9 mouse cellular contexts compared by ENCODE assay signal in genomic region chr2:85038336-85038735, GRCm38 (mm10). TPM values are rescaled to one million over a fixed set of nuclear protein-coding genes. Genes with fewer than 3 reads are reported as not detected.
DNase-seq lines count a peak whose midpoint lies in the region; ATAC-seq lines count a peak whose summit lies in the region.
"Had no signal": no experiment of that assay in that cellular context is flagged by ENCODE, and none has a peak within 500 bp of the region (broad histone marks: within the 10 kb centered on the region; RNA-seq: fewer than 3 reads in every experiment).

No protein-coding gene starts in this region.

- intact Hi-C loops in heart, postnatal 36 days (cut with DNase I): no loop called here
- intact Hi-C loops in left cerebral cortex, postnatal 10 days (cut with DNase I): no loop called here

- peaks cover 3 to 13% of the 10 kb centered on the region in 2 experiments for H3K4me1 ChIP-seq in heart, embryonic 14.5 days (ENCODE audit: control insufficient read depth in 2 of 2, insufficient read depth in 2 of 2, low read length in 2 of 2)
- H3K4me1 ChIP-seq in hindbrain, embryonic 11.5 days (replicated peaks; ENCODE audit: control insufficient read depth, insufficient read depth, low read length): 0 out of 2 replicates have a peak, but pooled peaks cover 2% of the 10 kb centered on the region
- peaks cover 18% of the 10 kb centered on the region for H3K4me1 ChIP-seq in midbrain, embryonic 12.5 days

- H3K27me3 ChIP-seq in heart, embryonic 14.5 days (ENCODE audit: control insufficient read depth, insufficient read depth, low read length): 0 out of 2 replicates have a peak, but pooled peaks cover 5% of the 10 kb centered on the region
- no peaks in the 10 kb centered on the region for H3K27me3 ChIP-seq in hindbrain, embryonic 11.5 days (ENCODE audit: control insufficient read depth, insufficient read depth, low read length)
- no peaks in the 10 kb centered on the region; the same call in 1 of the 2 replicates for H3K27me3 ChIP-seq in midbrain, embryonic 12.5 days

- peak overlapping the region; percentile 93 for H3K9ac ChIP-seq in heart, embryonic 14.5 days (ENCODE audit: low read length)
- peak overlapping the region; percentile 96 for H3K9ac ChIP-seq in hindbrain, embryonic 11.5 days (ENCODE audit: low read depth, low read length)
- peak overlapping the region; percentile 92 for H3K9ac ChIP-seq in midbrain, embryonic 12.5 days (replicated peaks)

- H3K4me3 ChIP-seq in heart, embryonic 14.5 days (ENCODE audit: control insufficient read depth in 1 of 2, insufficient read depth in 1 of 2, low read depth in 1 of 2, low read length in 2 of 2): peak overlapping the region; percentile 76 to 83; a peak in 3 of 4 replicates
- H3K4me3 ChIP-seq in hindbrain, embryonic 11.5 days (ENCODE audit: low read depth, low read length): peak overlapping the region; percentile 73
- peak overlapping the region; percentile 79 for H3K4me3 ChIP-seq in midbrain, embryonic 12.5 days

- H3K27ac ChIP-seq in heart, embryonic 14.5 days (replicated peaks in 1 of 2; ENCODE audit: control insufficient read depth in 1 of 2, insufficient read depth in 1 of 2, low read depth in 2 of 2, low read length in 2 of 2): no peak overlapping the region
- H3K27ac ChIP-seq in hindbrain, embryonic 11.5 days (ENCODE audit: low read depth, low read length): no peak overlapping the region
- no peak overlapping the region for H3K27ac ChIP-seq in midbrain, embryonic 12.5 days (replicated peaks)

- H3K36me3 ChIP-seq in heart, embryonic 14.5 days (ENCODE audit: control insufficient read depth, insufficient read depth, low read length): peaks cover 53% of the 10 kb centered on the region
- H3K36me3 ChIP-seq in hindbrain, embryonic 11.5 days (ENCODE audit: control insufficient read depth, insufficient read depth, low read length): peaks cover 30% of the 10 kb centered on the region
- peaks cover 47% of the 10 kb centered on the region for H3K36me3 ChIP-seq in midbrain, embryonic 12.5 days

- no peak for ATAC-seq in heart, embryonic 14.5 days (ENCODE audit: insufficient number of reproducible peaks, insufficient read depth, low FRiP score, low read depth)
- ATAC-seq in hindbrain, embryonic 11.5 days (ENCODE audit: low FRiP score): no peak
- no peak for ATAC-seq in midbrain, embryonic 12.5 days (ENCODE audit: low FRiP score, low read depth)

- WGBS in heart, embryonic 14.5 days: 82% methylated on average over 13 of the region's 13 CpGs
- 87% methylated on average over 13 of the region's 13 CpGs for WGBS in hindbrain, embryonic 11.5 days
- 80% methylated on average over 13 of the region's 13 CpGs for WGBS in midbrain, embryonic 12.5 days

- H3K4me2 ChIP-seq in heart, embryonic 14.5 days (ENCODE audit: low read length): peak overlapping the region; percentile 89
- peak overlapping the region; percentile 81 for H3K4me2 ChIP-seq in hindbrain, embryonic 11.5 days (replicated peaks; ENCODE audit: low read depth, low read length)
- peak overlapping the region; percentile 77 for H3K4me2 ChIP-seq in midbrain, embryonic 12.5 days (replicated peaks)

- DNase-seq in heart, postnatal 36 days: no peak
- peak; percentile 23 for DNase-seq in MN1 (ENCODE audit: low spot score)
- no peak for DNase-seq in hindbrain, embryonic 11.5 days (ENCODE audit: low spot score)
- DNase-seq in adrenal gland, postnatal 10 days: no peak
- DNase-seq in left cerebral cortex, adult 9 months (ENCODE audit: low spot score in 2 of 2): no peak
- DNase-seq in left cerebral cortex, postnatal 10 days (ENCODE audit: extremely low spot score in 1 of 2, low spot score in 2 of 2): no peak

- H3K9me3 ChIP-seq in heart, embryonic 14.5 days (ENCODE audit: control insufficient read depth, low read length): no peaks in the 10 kb centered on the region
- no peaks in the 10 kb centered on the region for H3K9me3 ChIP-seq in hindbrain, embryonic 11.5 days (ENCODE audit: control insufficient read depth, low read length)
- H3K9me3 ChIP-seq in midbrain, embryonic 12.5 days: no peaks in the 10 kb centered on the region

RNA-seq across cellular contexts. Expression of gene P2rx3, which starts 1.1 kb away (rescaled TPM):
- polyA plus RNA-seq in heart, embryonic 14.5 days (2014; fragmentation: Nextera tagmentation; extraction: Ambion mirVana): 0.69 TPM in 1 of 2 replicates, not detected in the other
- total RNA-seq in heart, postnatal 36 days (2021): under 1 TPM; 0.31 to 0.60 TPM
- 7.1 and 11.0 TPM in 2 replicates for polyA plus RNA-seq in hindbrain, embryonic 11.5 days (2014; fragmentation: Nextera tagmentation; extraction: Ambion mirVana)
- 3.2 and 4.1 TPM in 2 replicates for polyA plus RNA-seq in midbrain, embryonic 12.5 days (2016; fragmentation: Nextera tagmentation; extraction: Ambion mirVana)
- 1 to 10 TPM in 1 of 2 experiments, under 1 TPM in 1; 0.66 to 1.0 TPM for total RNA-seq in adrenal gland, postnatal 10 days (2021)
- total RNA-seq in left cerebral cortex, postnatal 10 days (2021): 1 to 10 TPM; 1.9 to 2.2 TPM
- total RNA-seq: neutrophil, adult 5-6 weeks had no signal

RNA-seq across cellular contexts. Expression of gene Ssrp1, which starts 1.3 kb away (rescaled TPM):
- polyA plus RNA-seq in heart, embryonic 14.5 days (2014; fragmentation: Nextera tagmentation; extraction: Ambion mirVana): 124 and 130 TPM in 2 replicates
- total RNA-seq in heart, postnatal 36 days (2021): 10 to 100 TPM; 40.6 to 41.6 TPM
- 306 and 340 TPM in 2 replicates for polyA plus RNA-seq in hindbrain, embryonic 11.5 days (2014; fragmentation: Nextera tagmentation; extraction: Ambion mirVana)
- polyA plus RNA-seq in midbrain, embryonic 12.5 days (2016; fragmentation: Nextera tagmentation; extraction: Ambion mirVana): 261 and 262 TPM in 2 replicates
- 100 to 1,000 TPM; 111 to 125 TPM for total RNA-seq in adrenal gland, postnatal 10 days (2021)
- 100 to 1,000 TPM; 101 to 105 TPM for total RNA-seq in left cerebral cortex, postnatal 10 days (2021)

RNA-seq across cellular contexts. Expression of gene Tnks1bp1, which starts 9.5 kb away (rescaled TPM):
- 7.3 and 7.7 TPM in 2 replicates for polyA plus RNA-seq in heart, embryonic 14.5 days (2014; fragmentation: Nextera tagmentation; extraction: Ambion mirVana)
- total RNA-seq in heart, postnatal 36 days (2021): 10 to 100 TPM; 61.9 to 65.9 TPM
- 10.4 and 11.8 TPM in 2 replicates for polyA plus RNA-seq in hindbrain, embryonic 11.5 days (2014; fragmentation: Nextera tagmentation; extraction: Ambion mirVana)
- polyA plus RNA-seq in midbrain, embryonic 12.5 days (2016; fragmentation: Nextera tagmentation; extraction: Ambion mirVana): 40.3 and 48.0 TPM in 2 replicates
- total RNA-seq in adrenal gland, postnatal 10 days (2021): 100 to 1,000 TPM; 102 to 111 TPM
- 10 to 100 TPM; 77.8 to 88.7 TPM for total RNA-seq in left cerebral cortex, postnatal 10 days (2021)

RNA-seq across cellular contexts. Expression of gene Prg3, which starts 50.3 kb away (rescaled TPM):
- polyA plus RNA-seq in heart, embryonic 14.5 days (2014; fragmentation: Nextera tagmentation; extraction: Ambion mirVana): not detected in 2 replicates
- total RNA-seq in heart, postnatal 36 days (2021): not detected
- not detected in 2 replicates for polyA plus RNA-seq in hindbrain, embryonic 11.5 days (2014; fragmentation: Nextera tagmentation; extraction: Ambion mirVana)
- polyA plus RNA-seq in midbrain, embryonic 12.5 days (2016; fragmentation: Nextera tagmentation; extraction: Ambion mirVana): not detected in 2 replicates
- under 1 TPM; 0.48 to 0.73 TPM for total RNA-seq in adrenal gland, postnatal 10 days (2021)
- total RNA-seq in left cerebral cortex, postnatal 10 days (2021): not detected
- total RNA-seq: neutrophil, adult 5-6 weeks had no signal

RNA-seq across cellular contexts. Expression of gene Prg2, which starts 58.1 kb away (rescaled TPM):
- polyA plus RNA-seq in heart, embryonic 14.5 days (2014; fragmentation: Nextera tagmentation; extraction: Ambion mirVana): 0.58 TPM in 1 of 2 replicates, not detected in the other
- total RNA-seq in heart, postnatal 36 days (2021): not detected
- 1.3 TPM in 1 of 2 replicates, not detected in the other for polyA plus RNA-seq in hindbrain, embryonic 11.5 days (2014; fragmentation: Nextera tagmentation; extraction: Ambion mirVana)
- not detected in 2 replicates for polyA plus RNA-seq in midbrain, embryonic 12.5 days (2016; fragmentation: Nextera tagmentation; extraction: Ambion mirVana)
- total RNA-seq in adrenal gland, postnatal 10 days (2021): 10 to 100 TPM in 1 of 2 experiments, 1 to 10 TPM in 1; 5.4 to 14.4 TPM
- total RNA-seq in left cerebral cortex, postnatal 10 days (2021): not detected
